Mouse (Mus musculus): ENCODE measurements around the gene Gm9195.
A peak's percentile ranks its signal among the peaks of the same experiment; 100 is the strongest.

The Gm9195 gene

DNA sequence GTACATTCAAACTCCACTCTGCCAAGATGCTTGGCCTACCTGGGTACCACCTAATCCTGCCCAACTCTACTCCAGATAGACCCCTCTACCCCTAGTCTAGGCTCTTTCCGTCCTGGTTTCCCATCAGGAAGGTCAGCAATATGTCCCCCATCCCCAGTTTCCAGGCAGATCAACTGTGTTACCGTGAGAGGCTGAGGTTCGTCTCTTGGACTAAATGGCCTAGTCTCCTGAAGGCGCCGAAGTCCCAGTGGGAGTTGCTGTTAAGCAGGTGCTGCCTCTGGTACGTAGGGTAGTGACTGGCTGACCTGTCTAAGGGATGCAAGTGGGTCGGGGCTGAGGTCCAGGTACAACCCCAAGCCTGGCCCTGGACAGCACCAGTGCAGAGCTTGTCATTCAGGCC lies 50.7 kb downstream of the Gm9195 start:
- no peak for DNase-seq

DNA sequence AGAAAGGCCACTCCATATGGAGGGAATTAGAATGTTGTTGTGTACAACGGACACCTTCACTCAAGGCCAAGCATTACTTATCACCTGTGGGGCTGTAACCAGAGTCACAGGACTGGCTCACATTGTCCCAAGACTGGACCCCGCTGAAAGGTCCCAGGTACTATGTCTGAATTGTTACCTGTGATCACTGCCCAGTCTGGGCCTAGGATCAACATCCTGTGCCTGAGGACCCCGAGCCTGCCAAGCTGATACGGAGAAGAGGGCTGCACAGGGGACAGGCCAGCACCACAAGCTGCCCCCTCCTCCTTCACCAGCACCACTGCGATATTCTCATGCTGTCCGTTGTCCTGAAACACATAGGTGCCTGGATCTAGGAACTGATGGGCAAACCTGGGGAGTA lies 51.2 kb downstream of the Gm9195 start:
- DNase-seq = no peak

GRCm38 (mm10) chr14:72438976-72439375 lies 52.7 kb downstream of the Gm9195 start:
- no peak for DNase-seq

DNA sequence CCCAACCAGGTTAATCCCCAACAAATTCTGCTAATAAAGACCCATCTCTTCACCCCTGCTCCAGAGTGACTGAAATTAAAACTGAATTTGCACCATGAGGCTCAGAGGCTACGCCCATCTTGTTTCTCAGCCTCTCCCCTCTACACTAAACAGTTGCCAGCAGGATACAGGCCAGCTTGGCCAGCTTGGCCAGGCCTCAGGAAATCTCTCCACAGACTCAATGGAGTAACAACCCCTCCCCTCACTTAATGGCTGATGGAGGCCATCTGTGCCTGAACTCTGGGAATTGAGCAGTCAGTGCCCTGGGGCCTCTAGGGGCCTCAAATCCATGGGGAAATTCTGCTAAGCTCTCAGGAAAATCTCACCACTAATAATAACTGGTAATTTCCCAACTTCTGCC lies 101.9 kb downstream of the Gm9195 start:
- DNase-seq = peak; percentile 61

DNA sequence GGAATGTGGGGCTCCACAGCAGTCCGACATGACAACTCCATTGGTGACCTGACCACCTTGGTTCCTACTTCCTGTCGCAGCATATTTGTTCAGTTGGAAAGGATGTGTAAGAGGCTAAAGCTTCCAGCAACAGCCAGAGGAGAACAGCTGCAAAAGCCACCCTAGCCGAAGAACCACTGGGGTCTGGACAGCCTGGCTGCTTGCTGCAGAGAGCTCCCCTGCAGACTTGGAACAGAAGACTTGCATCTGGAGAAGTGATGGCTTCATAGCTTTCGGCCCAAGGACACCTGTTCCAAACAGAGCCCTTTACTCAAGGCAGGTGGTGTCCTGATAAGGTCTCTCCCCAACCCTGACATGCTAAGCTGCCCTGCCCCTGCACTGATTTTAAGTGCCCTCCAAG lies 102.3 kb downstream of the Gm9195 start:
- DNase-seq = no peak

DNA sequence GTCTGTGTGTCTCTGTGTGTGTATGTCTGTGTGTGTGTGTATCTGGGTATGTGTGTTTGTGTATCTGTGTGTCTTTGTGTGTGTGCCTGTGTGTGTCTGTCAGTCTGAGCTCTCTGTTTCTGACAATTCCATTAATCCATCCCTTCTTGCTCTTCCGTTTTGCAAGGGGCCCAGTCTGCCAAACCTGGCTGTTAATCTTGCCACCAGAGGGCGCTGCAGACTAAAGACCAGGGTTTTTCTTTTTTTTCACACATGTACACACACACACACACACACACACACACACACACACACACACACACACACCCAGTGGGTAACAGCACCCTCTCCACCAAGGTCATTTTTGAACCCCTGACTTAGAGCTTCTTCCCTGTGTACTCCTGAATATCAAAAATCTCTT lies 114.4 kb downstream of the Gm9195 start:
- DNase-seq = peak; percentile 67

Data from retina, postnatal 1 day (tissue).